Mouse (Mus musculus): Measurements from ENCODE around the gene Sall1. TPM values are rescaled to one million over a fixed set of nuclear protein-coding genes. Genes with fewer than 3 reads are reported as not detected.

The Sall1 gene
- polyA plus RNA-seq, 1 experiment from 2014 or later, result 5.3 TPM

DNA sequence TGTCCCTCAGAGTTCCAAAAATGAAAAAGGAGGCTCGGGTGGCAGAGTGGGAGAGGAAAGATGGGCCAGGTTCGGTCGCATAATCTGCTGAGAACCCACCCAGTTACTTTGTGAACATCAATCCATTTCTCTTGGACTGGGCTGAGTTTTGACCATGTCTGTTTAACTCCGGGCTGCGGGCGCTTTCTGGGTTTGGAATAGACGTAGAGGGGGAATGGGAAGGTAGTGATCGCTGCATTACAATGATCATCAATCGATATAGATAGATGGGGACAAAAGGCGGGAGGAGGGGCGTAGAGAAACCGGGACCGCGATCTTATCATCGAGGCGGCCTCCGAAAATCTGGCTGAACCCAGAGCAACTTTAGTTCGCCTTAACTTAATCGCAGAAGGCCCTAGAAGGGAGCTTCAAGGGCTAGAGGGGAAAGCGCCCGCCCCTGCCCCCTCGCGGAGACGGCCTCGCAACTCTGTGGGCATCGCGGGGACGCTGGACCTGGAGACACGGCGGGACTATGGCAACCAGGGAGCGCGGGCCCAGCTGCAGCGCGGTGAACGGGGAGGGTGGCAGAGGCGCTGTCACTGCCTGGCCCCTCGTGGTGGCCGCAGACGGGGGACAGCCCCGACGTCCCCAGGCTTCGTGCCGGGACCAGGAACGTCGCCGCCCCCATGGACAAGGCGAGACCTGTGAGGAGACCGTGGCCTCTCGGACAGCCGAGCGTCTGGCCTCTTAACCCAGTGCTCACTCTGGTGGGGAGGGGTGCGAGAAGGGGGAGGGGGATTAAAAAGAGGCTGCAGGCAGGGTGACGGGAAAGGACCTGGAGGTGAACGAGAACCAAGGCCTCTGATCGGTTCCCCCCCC, 18.5 kb downstream of the Sall1 start:
- Histone ChIP-seq H3K4me2 (ENCODE audit: low read length) (peak overlapping the region; percentile 65), H3K9me3 (ENCODE audit: control insufficient read depth, low read length) (no peaks in the 10 kb centered on the region), H3K27me3 (replicated peaks; ENCODE audit: control insufficient read depth, insufficient read depth, low read length) (peaks cover 5% of the 10 kb centered on the region), H3K36me3 (ENCODE audit: control insufficient read depth, insufficient read depth, low read length) (no peaks in the 10 kb centered on the region), H3K4me3 (ENCODE audit: low read length) (peak overlapping the region; percentile 34), H3K4me1 (ENCODE audit: control insufficient read depth, insufficient read depth, low read depth, low read length) (peaks cover 9% of the 10 kb centered on the region), H3K9ac (ENCODE audit: low read depth, low read length) (peak overlapping the region; percentile 51), H3K27ac (ENCODE audit: low read depth, low read length) (no peak overlapping the region; the same call in 1 of the 2 replicates)
- 5% methylated on average over 50 of the region's 55 CpGs for WGBS
- peak; percentile 75 for ATAC-seq

DNA sequence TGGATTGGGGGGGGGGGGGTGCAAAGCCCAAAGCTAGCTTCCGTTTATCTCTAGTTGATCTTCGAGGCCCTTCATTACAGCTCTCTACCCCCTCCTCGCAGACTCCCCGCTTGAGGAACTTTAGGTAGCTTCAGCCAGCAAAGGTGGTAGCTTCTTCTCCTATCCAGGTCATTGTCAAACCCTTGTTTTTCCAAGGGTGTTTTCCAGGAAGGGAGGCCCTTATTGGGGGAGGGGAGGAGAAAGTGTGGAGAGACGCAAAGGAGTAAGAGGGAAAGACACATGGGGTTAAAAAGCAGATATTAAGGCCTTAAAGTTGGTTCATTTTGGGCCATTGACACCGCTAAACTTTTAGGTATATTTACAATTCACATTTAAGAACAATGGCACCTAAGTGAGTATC, 19.2 kb downstream of the Sall1 start:
- ATAC-seq, result no peak
- WGBS, result 37% methylated on average over 6 of the region's 6 CpGs

DNA sequence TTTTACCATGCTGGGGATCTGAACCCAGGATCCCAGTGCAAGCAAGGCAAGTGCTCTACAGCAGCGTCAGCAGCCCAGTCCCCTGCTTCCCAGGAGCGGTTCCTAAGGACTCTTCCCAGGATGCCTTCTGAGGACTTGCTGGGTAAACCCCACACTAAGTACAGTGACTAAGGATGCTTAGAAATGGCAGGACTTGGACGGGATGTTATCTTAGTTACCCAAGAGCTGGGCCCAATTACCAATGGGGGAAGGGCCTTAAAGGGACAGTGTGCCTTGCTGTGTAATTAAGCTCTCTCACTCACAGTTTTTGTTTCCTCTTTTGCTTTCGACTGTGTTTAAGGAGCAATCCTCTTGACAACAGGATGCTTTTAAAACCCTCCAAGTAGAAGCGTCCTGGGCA, 22.8 kb downstream of the Sall1 start:
- 17% methylated on average over 5 of the region's 5 CpGs for WGBS
- no peak overlapping the region for H3K9ac ChIP-seq (ENCODE audit: low read depth, low read length)
- no peak for ATAC-seq
- H3K4me1 ChIP-seq (ENCODE audit: control insufficient read depth, insufficient read depth, low read depth, low read length), result peaks cover 9% of the 10 kb centered on the region
- no peak overlapping the region for H3K4me2 ChIP-seq (ENCODE audit: low read length)
- no peaks in the 10 kb centered on the region for H3K9me3 ChIP-seq (ENCODE audit: control insufficient read depth, low read length)
- H3K36me3 ChIP-seq (ENCODE audit: control insufficient read depth, insufficient read depth, low read length), result no peaks in the 10 kb centered on the region
- H3K27ac ChIP-seq (ENCODE audit: low read depth, low read length), result no peak overlapping the region
- peaks cover under 1% of the 10 kb centered on the region for H3K27me3 ChIP-seq (replicated peaks; ENCODE audit: control insufficient read depth, insufficient read depth, low read length)
- H3K4me3 ChIP-seq (ENCODE audit: low read length), result no peak overlapping the region

More for the DNA sequence above, 19.2 kb downstream of the Sall1 start:
- Histone ChIP-seq H3K27ac (ENCODE audit: low read depth, low read length) (no peak overlapping the region), H3K4me2 (ENCODE audit: low read length) (no peak overlapping the region), H3K9ac (ENCODE audit: low read depth, low read length) (no peak overlapping the region), H3K4me3 (ENCODE audit: low read length) (no peak overlapping the region), H3K36me3 (ENCODE audit: control insufficient read depth, insufficient read depth, low read length) (no peaks in the 10 kb centered on the region), H3K4me1 (ENCODE audit: control insufficient read depth, insufficient read depth, low read depth, low read length) (peaks cover 9% of the 10 kb centered on the region), H3K9me3 (ENCODE audit: control insufficient read depth, low read length) (no peaks in the 10 kb centered on the region), H3K27me3 (replicated peaks; ENCODE audit: control insufficient read depth, insufficient read depth, low read length) (peaks cover 5% of the 10 kb centered on the region)

DNA sequence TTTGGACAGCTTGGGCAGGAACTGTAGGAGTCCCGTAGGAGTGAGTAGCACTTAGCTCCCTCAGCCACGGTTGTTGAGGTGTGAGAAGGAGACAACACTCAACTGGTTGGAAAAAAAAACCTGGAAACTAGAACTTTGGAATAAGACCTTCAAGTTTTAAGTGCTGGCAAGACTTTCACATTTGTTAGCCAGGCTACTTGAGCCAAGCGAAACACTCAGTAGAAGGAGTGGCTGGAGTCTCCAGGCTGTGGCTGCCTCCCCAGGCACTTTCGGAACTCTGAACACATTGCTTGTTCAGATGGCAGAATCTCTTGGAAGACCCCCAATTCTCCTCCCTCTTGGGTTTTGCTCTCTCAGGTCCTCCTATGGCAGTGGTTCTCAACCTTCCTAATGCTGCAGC, 26.1 kb downstream of the Sall1 start:
- no peak for ATAC-seq

DNA sequence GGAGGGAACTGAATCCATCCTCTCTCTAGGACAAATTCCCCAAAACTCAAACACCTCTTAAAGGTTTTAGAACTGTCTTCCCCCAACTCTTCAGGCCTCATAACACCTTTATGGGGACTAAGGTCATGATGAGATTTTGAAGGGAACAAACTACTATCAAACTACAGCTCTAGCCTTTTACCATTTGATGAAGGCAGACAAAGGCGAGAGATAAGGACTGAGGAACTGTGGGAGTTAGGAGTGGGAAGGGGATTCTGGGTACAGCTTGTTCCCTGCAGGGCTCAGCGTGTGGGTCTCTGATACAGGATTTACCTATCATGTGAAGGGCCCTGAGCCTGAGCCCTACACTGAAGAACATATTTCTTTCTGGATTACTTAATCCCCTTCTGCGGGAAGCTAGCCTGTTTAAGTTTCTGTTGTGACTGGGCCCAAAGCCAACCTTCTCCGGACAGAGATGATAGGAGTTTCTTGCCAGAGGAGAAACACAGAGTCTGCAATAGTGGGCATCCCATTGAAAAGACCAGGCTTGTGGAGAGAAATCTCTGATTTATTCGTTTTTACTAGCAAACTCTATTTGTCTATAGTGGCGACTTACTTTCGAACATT, 27.4 kb downstream of the Sall1 start:
- ATAC-seq, result no peak
- WGBS, result 85% methylated on average over 7 of the region's 7 CpGs

More for the DNA sequence above, 26.1 kb downstream of the Sall1 start:
- Histone ChIP-seq H3K4me3 (ENCODE audit: low read length) (no peak overlapping the region), H3K4me2 (ENCODE audit: low read length) (no peak overlapping the region), H3K9me3 (ENCODE audit: control insufficient read depth, low read length) (no peaks in the 10 kb centered on the region), H3K27me3 (replicated peaks; ENCODE audit: control insufficient read depth, insufficient read depth, low read length) (no peaks in the 10 kb centered on the region), H3K27ac (ENCODE audit: low read depth, low read length) (no peak overlapping the region), H3K36me3 (ENCODE audit: control insufficient read depth, insufficient read depth, low read length) (no peaks in the 10 kb centered on the region), H3K4me1 (ENCODE audit: control insufficient read depth, insufficient read depth, low read depth, low read length) (no peaks in the 10 kb centered on the region), H3K9ac (ENCODE audit: low read depth, low read length) (no peak overlapping the region)
- WGBS, result 80% methylated on average over 4 of the region's 4 CpGs

DNA sequence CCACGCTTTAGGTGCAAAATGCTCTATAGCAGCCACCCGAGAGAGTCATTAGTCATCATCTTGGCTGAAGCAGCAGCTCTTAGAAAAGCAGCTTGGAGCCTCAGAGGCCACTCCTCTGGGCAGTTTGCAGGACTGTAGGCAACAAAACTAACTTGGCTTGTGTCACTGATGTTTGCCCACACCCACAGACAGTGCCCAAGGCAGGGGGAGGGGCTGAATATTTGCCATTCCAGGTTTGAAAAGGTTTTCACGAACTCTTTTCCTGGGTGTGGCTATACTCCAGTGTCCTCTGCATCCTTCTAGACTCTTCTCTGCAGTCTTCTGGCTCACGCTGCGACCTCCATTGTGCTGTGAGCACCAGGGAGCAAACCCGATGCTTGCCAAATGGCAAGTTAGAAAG, 28.4 kb downstream of the Sall1 start:
- no peak overlapping the region for H3K4me3 ChIP-seq (ENCODE audit: low read length)
- no peak overlapping the region for H3K4me2 ChIP-seq (ENCODE audit: low read length)
- no peak for ATAC-seq
- no peaks in the 10 kb centered on the region for H3K36me3 ChIP-seq (ENCODE audit: control insufficient read depth, insufficient read depth, low read length)
- WGBS, result 58% methylated on average over 6 of the region's 6 CpGs
- no peaks in the 10 kb centered on the region for H3K4me1 ChIP-seq (ENCODE audit: control insufficient read depth, insufficient read depth, low read depth, low read length)
- no peak overlapping the region for H3K9ac ChIP-seq (ENCODE audit: low read depth, low read length)
- no peaks in the 10 kb centered on the region for H3K27me3 ChIP-seq (replicated peaks; ENCODE audit: control insufficient read depth, insufficient read depth, low read length)
- no peaks in the 10 kb centered on the region for H3K9me3 ChIP-seq (ENCODE audit: control insufficient read depth, low read length)
- H3K27ac ChIP-seq (ENCODE audit: low read depth, low read length), result no peak overlapping the region

More for the DNA sequence above, 27.4 kb downstream of the Sall1 start:
- no peak overlapping the region for H3K4me2 ChIP-seq (ENCODE audit: low read length)
- no peak overlapping the region for H3K4me3 ChIP-seq (ENCODE audit: low read length)
- H3K36me3 ChIP-seq (ENCODE audit: control insufficient read depth, insufficient read depth, low read length), result no peaks in the 10 kb centered on the region
- no peaks in the 10 kb centered on the region for H3K9me3 ChIP-seq (ENCODE audit: control insufficient read depth, low read length)
- H3K9ac ChIP-seq (ENCODE audit: low read depth, low read length), result no peak overlapping the region
- no peaks in the 10 kb centered on the region for H3K27me3 ChIP-seq (replicated peaks; ENCODE audit: control insufficient read depth, insufficient read depth, low read length)
- no peak overlapping the region for H3K27ac ChIP-seq (ENCODE audit: low read depth, low read length)
- H3K4me1 ChIP-seq (ENCODE audit: control insufficient read depth, insufficient read depth, low read depth, low read length), result no peaks in the 10 kb centered on the region

DNA sequence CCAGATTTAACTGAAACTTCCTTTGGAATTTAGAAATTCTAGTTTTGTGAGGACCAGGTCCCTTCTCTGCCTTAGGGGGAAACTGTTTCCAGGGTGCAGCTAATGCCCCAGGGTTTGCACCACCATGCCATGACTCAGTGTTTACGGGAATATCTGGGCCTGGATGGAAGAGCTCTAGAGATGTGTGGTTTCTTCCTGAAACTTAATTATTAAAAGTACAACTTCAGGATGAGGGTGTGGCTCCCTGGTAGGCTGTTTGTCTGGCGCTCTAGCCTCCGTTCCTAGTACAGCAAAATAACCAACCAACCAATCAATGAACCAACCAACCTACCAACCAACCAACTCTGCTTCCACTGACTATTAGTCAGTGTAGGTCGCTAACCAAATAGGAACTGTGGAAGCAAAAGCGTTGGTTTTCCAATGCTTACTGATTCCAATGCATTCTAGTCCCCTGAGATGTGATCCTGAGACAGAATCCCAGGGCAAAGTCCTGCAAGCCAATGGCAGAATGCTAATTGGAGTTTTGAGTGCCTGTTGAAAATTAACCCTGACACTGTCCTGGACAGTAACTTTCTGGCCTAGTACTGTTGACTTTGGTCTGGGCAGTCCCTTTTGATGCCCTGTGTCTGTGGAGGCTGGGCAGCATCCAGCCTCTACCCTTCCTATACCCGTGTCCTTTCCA, 31.0 kb downstream of the Sall1 start:
- Histone ChIP-seq H3K4me1 (ENCODE audit: control insufficient read depth, insufficient read depth, low read depth, low read length) (no peaks in the 10 kb centered on the region), H3K4me2 (ENCODE audit: low read length) (no peak overlapping the region), H3K4me3 (ENCODE audit: low read length) (no peak overlapping the region), H3K27me3 (replicated peaks; ENCODE audit: control insufficient read depth, insufficient read depth, low read length) (peaks cover 4% of the 10 kb centered on the region), H3K9me3 (ENCODE audit: control insufficient read depth, low read length) (no peaks in the 10 kb centered on the region), H3K36me3 (ENCODE audit: control insufficient read depth, insufficient read depth, low read length) (no peaks in the 10 kb centered on the region), H3K9ac (ENCODE audit: low read depth, low read length) (no peak overlapping the region), H3K27ac (ENCODE audit: low read depth, low read length) (no peak overlapping the region)
- WGBS, result 94% methylated on average over 6 of the region's 6 CpGs
- ATAC-seq, result no peak

DNA sequence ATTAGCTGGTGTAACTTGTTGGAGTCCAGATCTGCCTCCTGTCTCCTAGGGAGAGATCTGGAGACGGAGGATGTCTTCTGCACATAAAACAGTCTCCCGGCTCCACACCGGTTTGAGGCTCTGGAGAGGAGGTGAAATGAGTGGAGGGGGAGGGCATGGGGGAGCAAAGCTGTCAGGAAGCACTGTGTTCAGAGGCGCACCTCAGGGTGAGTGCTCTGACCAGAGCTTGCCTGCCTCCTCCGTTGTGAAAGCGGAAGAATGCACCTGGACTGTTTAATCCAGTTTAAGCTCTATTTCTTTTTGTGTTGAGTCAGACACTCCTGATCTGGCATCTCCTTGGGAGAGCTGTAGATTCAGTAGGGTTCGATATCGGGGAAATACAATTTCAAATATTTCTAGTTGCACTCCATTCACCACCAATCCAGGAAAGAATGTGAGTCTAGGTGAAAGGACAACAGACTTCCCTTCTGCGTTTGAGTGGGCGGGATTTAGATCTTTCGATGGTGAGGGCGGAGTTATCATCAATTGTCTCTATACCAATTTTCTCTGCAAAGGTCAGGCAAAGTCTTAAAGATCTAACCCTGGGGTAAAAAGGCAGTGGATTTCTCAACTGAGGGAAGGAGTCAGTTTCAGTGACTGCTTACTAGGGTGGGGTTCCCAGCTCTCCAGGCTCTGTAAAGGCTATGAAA, 31.8 kb downstream of the Sall1 start:
- H3K9me3 ChIP-seq (ENCODE audit: control insufficient read depth, low read length), result no peaks in the 10 kb centered on the region
- no peak overlapping the region for H3K4me3 ChIP-seq (ENCODE audit: low read length)
- H3K27ac ChIP-seq (ENCODE audit: low read depth, low read length), result no peak overlapping the region
- no peak overlapping the region for H3K4me2 ChIP-seq (ENCODE audit: low read length)
- 35% methylated on average over 12 of the region's 12 CpGs for WGBS
- H3K27me3 ChIP-seq (replicated peaks; ENCODE audit: control insufficient read depth, insufficient read depth, low read length), result peaks cover 9% of the 10 kb centered on the region
- H3K36me3 ChIP-seq (ENCODE audit: control insufficient read depth, insufficient read depth, low read length), result no peaks in the 10 kb centered on the region
- no peak overlapping the region for H3K9ac ChIP-seq (ENCODE audit: low read depth, low read length)
- ATAC-seq, result no peak
- peaks cover under 1% of the 10 kb centered on the region for H3K4me1 ChIP-seq (ENCODE audit: control insufficient read depth, insufficient read depth, low read depth, low read length)

All from hindbrain, embryonic 16.5 days (tissue).